Mouse (Mus musculus) forebrain, embryonic 10.5 days (tissue): ENCODE results near the gene Olfr568. TPM values are rescaled to one million over a fixed set of nuclear protein-coding genes. Genes with fewer than 3 reads are reported as not detected.

ENCODE experiments used
- DNase-seq: peaks from one replicate; pipeline ENCODE4 v3.0.0-alpha.2; 2017; ENCODE audit warnings: low spot score; ENCODE audit errors: extremely low spot score
- H3K27ac ChIP-seq: fragments of 300-500 bp; sonication (generic); 2 replicates; pipeline ENCODE4 v1.5.1; 2016; ENCODE audit warnings: mild to moderate bottlenecking
- H3K27me3 ChIP-seq: fragments of 300-500 bp; sonication (generic); 2 replicates; pipeline ENCODE4 v1.6.1; 2016; ENCODE audit warnings: mild to moderate bottlenecking; ENCODE audit not compliant: poor library complexity, severe bottlenecking
- H3K36me3 ChIP-seq: fragments of 300-500 bp; sonication (generic); replicated peaks from 2 replicates; pipeline ENCODE4 v1.6.1; 2016; ENCODE audit warnings: mild to moderate bottlenecking, moderate library complexity
- H3K4me1 ChIP-seq: fragments of 300-500 bp; sonication (generic); 2 replicates; pipeline ENCODE4 v1.6.1; 2016
- H3K4me3 ChIP-seq: fragments of 300-500 bp; sonication (generic); 2 replicates; pipeline ENCODE4 v1.5.1; 2016; ENCODE audit warnings: mild to moderate bottlenecking, moderate library complexity
- H3K9me3 ChIP-seq: fragments of 300-500 bp; sonication (generic); 2 replicates; pipeline ENCODE4 v1.6.1; 2016; ENCODE audit warnings: mild to moderate bottlenecking, moderate library complexity
- WGBS: fragments of 180-500 bp; shearing (Covaris S2); methylation state at CpG from one replicate; pipeline ENCODE4 v1.1.7; 2016; 5-methylcytosine and 5-hydroxymethylcytosine counted together
- polyA plus RNA-seq: library from polyadenylated mRNA; unstranded; fragments of >200 nt; fragmentation: Nextera tagmentation; extraction: Ambion mirVana; gene quantifications from 2 replicates; pipeline ENCODE4 v1.2.1, GENCODE M21; 2016

Gene Olfr568
- not detected in 2 replicates for polyA plus RNA-seq

GRCm38 (mm10) chr7:102876822-102877221 lies at the start of gene Olfr568:
Gene Olfr568, plus strand, starts transcription at chr7:102877122.
- Histone ChIP-seq H3K9me3 (no peaks in the 10 kb centered on the region), H3K27ac (no peak within 1 kb of the TSS), H3K4me3 (no peak within 1 kb of the TSS), H3K4me1 (no peaks in the 10 kb centered on the region), H3K27me3 (no peaks in the 10 kb centered on the region), H3K36me3 (no peaks in the 10 kb centered on the region)
- no peak for DNase-seq

GRCm38 (mm10) chr7:102855807-102856206 lies 21.1 kb upstream of the Olfr568 start:
- Histone ChIP-seq H3K4me1 (no peaks in the 10 kb centered on the region), H3K9me3 (no peaks in the 10 kb centered on the region), H3K4me3 (no peak overlapping the region), H3K36me3 (no peaks in the 10 kb centered on the region), H3K27ac (no peak overlapping the region), H3K27me3 (no peaks in the 10 kb centered on the region)
- no peak for DNase-seq

- WGBS: 93% methylated on average over 1 of the region's 1 CpGs
- no peaks in the 10 kb centered on the region for H3K27me3 ChIP-seq
- H3K4me3 ChIP-seq: no peak within 1 kb of the TSS
- DNase-seq: no peak
- H3K4me1 ChIP-seq: no peaks in the 10 kb centered on the region
- no peaks in the 10 kb centered on the region for H3K9me3 ChIP-seq
- no peaks in the 10 kb centered on the region for H3K36me3 ChIP-seq
- H3K27ac ChIP-seq: no peak within 1 kb of the TSS
Measured at GRCm38 (mm10) chr7:102858665-102859064, 18.3 kb upstream of the Olfr568 start, which contains the start of gene Olfr566. Gene Olfr566, minus strand, starts transcription at chr7:102858765.

- no peak for DNase-seq
- no peaks in the 10 kb centered on the region for H3K36me3 ChIP-seq
- H3K4me3 ChIP-seq: no peak within 1 kb of the TSS
- WGBS: 74% methylated on average over 3 of the region's 3 CpGs
- H3K27me3 ChIP-seq: no peaks in the 10 kb centered on the region
- no peaks in the 10 kb centered on the region for H3K9me3 ChIP-seq
- H3K4me1 ChIP-seq: no peaks in the 10 kb centered on the region
- no peak within 1 kb of the TSS for H3K27ac ChIP-seq
Measured at GRCm38 (mm10) chr7:102890782-102891181, 13.9 kb downstream of the Olfr568 start, which contains the start of gene Olfr569. Gene Olfr569, minus strand, starts transcription at chr7:102890882.

GRCm38 (mm10) chr7:102915261-102915660 lies 38.3 kb downstream of the Olfr568 start:
- H3K27me3 ChIP-seq: no peaks in the 10 kb centered on the region
- H3K9me3 ChIP-seq: no peaks in the 10 kb centered on the region
- H3K27ac ChIP-seq: no peak overlapping the region
- no peaks in the 10 kb centered on the region for H3K36me3 ChIP-seq
- 65% methylated on average over 1 of the region's 1 CpGs for WGBS
- DNase-seq: no peak
- H3K4me1 ChIP-seq: no peaks in the 10 kb centered on the region
- H3K4me3 ChIP-seq: no peak overlapping the region

- no peak for DNase-seq
- Histone ChIP-seq H3K36me3 (no peaks in the 10 kb centered on the region), H3K27ac (no peak overlapping the region), H3K27me3 (no peaks in the 10 kb centered on the region), H3K4me3 (no peak overlapping the region), H3K9me3 (no peaks in the 10 kb centered on the region), H3K4me1 (no peaks in the 10 kb centered on the region)
- WGBS: 82% methylated on average over 5 of the region's 5 CpGs
Measured at GRCm38 (mm10) chr7:102916405-102916804, 39.5 kb downstream of the Olfr568 start.

GRCm38 (mm10) chr7:102917032-102917875 lies 40.3 kb downstream of the Olfr568 start, which contains the start of gene Olfr571:
Gene Olfr571, minus strand, starts transcription at chr7:102917536.
- Histone ChIP-seq H3K36me3 (no peaks in the 10 kb centered on the region), H3K4me1 (no peaks in the 10 kb centered on the region), H3K9me3 (no peaks in the 10 kb centered on the region), H3K27me3 (no peaks in the 10 kb centered on the region), H3K4me3 (no peak within 1 kb of the TSS), H3K27ac (no peak within 1 kb of the TSS)
- no peak for DNase-seq
- 68% methylated on average over 4 of the region's 4 CpGs for WGBS

- WGBS: 6% methylated on average over 1 of the region's 1 CpGs
- Histone ChIP-seq H3K9me3 (no peaks in the 10 kb centered on the region), H3K4me3 (no peak overlapping the region), H3K27me3 (no peaks in the 10 kb centered on the region), H3K4me1 (no peaks in the 10 kb centered on the region), H3K27ac (no peak overlapping the region), H3K36me3 (no peaks in the 10 kb centered on the region)
- DNase-seq: no peak
Measured at GRCm38 (mm10) chr7:102919632-102920031, 42.7 kb downstream of the Olfr568 start.

GRCm38 (mm10) chr7:102924109-102924508 lies 47.2 kb downstream of the Olfr568 start, which contains the start of gene Olfr572:
Gene Olfr572, plus strand, starts transcription at chr7:102924409.
- no peak within 1 kb of the TSS for H3K4me3 ChIP-seq
- no peaks in the 10 kb centered on the region for H3K27me3 ChIP-seq
- H3K9me3 ChIP-seq: no peaks in the 10 kb centered on the region
- no peak for DNase-seq
- no peaks in the 10 kb centered on the region for H3K4me1 ChIP-seq
- H3K36me3 ChIP-seq: no peaks in the 10 kb centered on the region
- no peak within 1 kb of the TSS for H3K27ac ChIP-seq
- 64% methylated on average over 1 of the region's 1 CpGs for WGBS

GRCm38 (mm10) chr7:102927105-102927504 lies 50.2 kb downstream of the Olfr568 start:
- 82% methylated on average over 3 of the region's 3 CpGs for WGBS
- no peak overlapping the region for H3K27ac ChIP-seq
- H3K4me3 ChIP-seq: no peak overlapping the region
- H3K9me3 ChIP-seq: no peaks in the 10 kb centered on the region
- no peak for DNase-seq
- no peaks in the 10 kb centered on the region for H3K36me3 ChIP-seq
- H3K4me1 ChIP-seq: no peaks in the 10 kb centered on the region
- no peaks in the 10 kb centered on the region for H3K27me3 ChIP-seq

Other genes starting within 250 kb of the Olfr568 start
- gene Olfr554, start 238.7 kb upstream of the Olfr568 start, polyA plus RNA-seq: not detected in 2 replicates
- not detected in 2 replicates for gene Olfr555, start 218.3 kb upstream of the Olfr568 start, polyA plus RNA-seq
- not detected in 2 replicates for gene Olfr556, start 212.2 kb upstream of the Olfr568 start, polyA plus RNA-seq
- gene Trim68, start 189.8 kb upstream of the Olfr568 start, polyA plus RNA-seq: 9.3 and 10.9 TPM in 2 replicates
- not detected in 2 replicates for gene Olfr557, start 181.2 kb upstream of the Olfr568 start, polyA plus RNA-seq
- gene Olfr558, start 174.9 kb upstream of the Olfr568 start, polyA plus RNA-seq: not detected in 2 replicates
- not detected in 2 replicates for gene Olfr33, start 158.1 kb upstream of the Olfr568 start, polyA plus RNA-seq
- gene Olfr559, start 149.6 kb upstream of the Olfr568 start, polyA plus RNA-seq: not detected in 2 replicates
- gene Olfr560, start 117.8 kb upstream of the Olfr568 start, polyA plus RNA-seq: not detected in 2 replicates
- not detected in 2 replicates for gene Olfr78, start 117.7 kb upstream of the Olfr568 start, polyA plus RNA-seq
- not detected in 2 replicates for gene Olfr561, start 105.9 kb upstream of the Olfr568 start, polyA plus RNA-seq
- not detected in 2 replicates for gene Olfr564, start 73.6 kb upstream of the Olfr568 start, polyA plus RNA-seq
- not detected in 2 replicates for gene Olfr566, start 18.4 kb upstream of the Olfr568 start, polyA plus RNA-seq
- gene Olfr569, start 13.8 kb downstream of the Olfr568 start, polyA plus RNA-seq: not detected in 2 replicates
- gene Olfr570, start 17.5 kb downstream of the Olfr568 start, polyA plus RNA-seq: not detected in 2 replicates
- not detected in 2 replicates for gene Olfr571, start 40.4 kb downstream of the Olfr568 start, polyA plus RNA-seq
- gene Olfr572, start 47.3 kb downstream of the Olfr568 start, polyA plus RNA-seq: not detected in 2 replicates
- gene Olfr573-ps1, start 65.5 kb downstream of the Olfr568 start, polyA plus RNA-seq: not detected in 2 replicates
- gene Olfr574, start 71.3 kb downstream of the Olfr568 start, polyA plus RNA-seq: not detected in 2 replicates
- not detected in 2 replicates for gene Olfr575, start 81.7 kb downstream of the Olfr568 start, polyA plus RNA-seq
- gene Olfr576, start 85.5 kb downstream of the Olfr568 start, polyA plus RNA-seq: not detected in 2 replicates
- gene Olfr577, start 98.8 kb downstream of the Olfr568 start, polyA plus RNA-seq: not detected in 2 replicates
- gene Olfr578, start 112.2 kb downstream of the Olfr568 start, polyA plus RNA-seq: not detected in 2 replicates
- not detected in 2 replicates for gene Olfr582, start 160.9 kb downstream of the Olfr568 start, polyA plus RNA-seq
- gene Olfr583, start 174.2 kb downstream of the Olfr568 start, polyA plus RNA-seq: not detected in 2 replicates
- not detected in 2 replicates for gene Olfr584, start 204.8 kb downstream of the Olfr568 start, polyA plus RNA-seq
- not detected in 2 replicates for gene Olfr585, start 220.6 kb downstream of the Olfr568 start, polyA plus RNA-seq
- not detected in 2 replicates for gene Olfr586, start 248.5 kb downstream of the Olfr568 start, polyA plus RNA-seq